Mouse (Mus musculus) hematopoietic multipotent progenitor cell, adult 10-12 weeks (in vitro differentiated cells): ENCODE measurements around the gene Rrm1. TPM values are rescaled to one million over a fixed set of nuclear protein-coding genes. Genes with fewer than 3 reads are reported as not detected.

Source experiments
- polyA plus RNA-seq: library from polyadenylated mRNA; stranded (reverse); fragments of >175 nt; gene quantifications from 2 replicates; pipeline ENCODE4 v1.2.3, GENCODE M21; 2012; ENCODE audit warnings: low replicate concordance

Rrm1 gene
- 5.3 and 39.2 TPM in 2 replicates for polyA plus RNA-seq

DNA sequence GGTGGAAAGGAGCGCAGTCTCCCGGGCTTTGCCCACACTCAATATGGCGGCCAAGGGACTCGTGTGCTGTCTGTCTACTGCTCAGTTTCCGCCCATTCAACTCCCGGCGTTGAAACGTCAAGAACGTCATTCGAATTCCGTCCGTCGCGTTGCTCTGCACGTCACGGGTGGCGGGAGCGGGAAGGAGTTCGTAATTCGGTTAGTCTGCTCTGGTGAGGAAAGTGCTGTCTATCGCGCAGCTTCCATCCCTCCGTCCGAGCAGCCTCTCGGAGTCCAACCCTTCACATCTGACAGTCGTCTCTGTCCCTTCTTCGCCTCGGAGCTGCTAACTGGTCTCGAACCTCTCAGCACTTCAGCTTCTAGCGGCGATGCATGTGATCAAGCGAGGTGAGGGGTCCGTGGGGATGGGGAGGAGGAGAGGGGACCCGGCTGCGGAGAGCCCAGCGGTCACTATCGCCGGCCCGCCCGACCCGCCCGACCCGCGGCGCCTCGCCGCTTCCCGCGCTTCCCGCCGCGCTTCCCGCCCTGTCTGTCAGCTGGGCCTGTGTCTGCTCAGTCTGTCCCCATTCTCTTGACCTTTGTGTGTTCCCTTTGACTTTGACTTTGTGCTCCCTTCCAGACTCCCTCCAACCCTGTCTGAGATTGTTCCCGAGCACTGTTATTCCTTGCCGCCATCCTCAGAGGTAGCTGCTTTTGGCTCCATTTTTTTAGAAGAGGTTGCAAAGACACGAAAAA is at the start of gene Rrm1:
TSS of gene Rrm1 (plus strand) at position 39 of the 735 bp plus-strand sequence.

DNA sequence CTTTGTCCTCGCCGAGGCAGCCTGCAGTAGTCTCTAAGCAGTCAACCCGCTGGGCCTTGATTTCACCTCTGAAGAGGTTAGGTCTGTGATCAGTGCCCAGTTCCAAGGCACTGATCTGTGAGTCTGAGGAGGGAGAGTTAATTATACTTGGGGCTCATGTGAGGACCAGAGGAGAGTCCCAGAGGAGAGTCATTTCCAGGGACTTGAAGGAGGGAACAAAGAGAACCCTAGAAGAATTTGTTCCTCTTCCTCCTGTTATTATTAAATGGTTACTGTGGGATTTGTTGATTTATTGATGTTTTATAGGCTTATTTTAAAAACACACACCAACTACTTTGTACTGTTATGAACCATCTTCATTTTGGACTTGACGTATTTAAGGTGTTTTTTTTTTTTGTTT is 40.1 kb downstream of the Rrm1 start, which contains the start of gene Olfr543:
TSS of gene Olfr543 (minus strand) at position 101 of the 400 bp plus-strand sequence.

DNA sequence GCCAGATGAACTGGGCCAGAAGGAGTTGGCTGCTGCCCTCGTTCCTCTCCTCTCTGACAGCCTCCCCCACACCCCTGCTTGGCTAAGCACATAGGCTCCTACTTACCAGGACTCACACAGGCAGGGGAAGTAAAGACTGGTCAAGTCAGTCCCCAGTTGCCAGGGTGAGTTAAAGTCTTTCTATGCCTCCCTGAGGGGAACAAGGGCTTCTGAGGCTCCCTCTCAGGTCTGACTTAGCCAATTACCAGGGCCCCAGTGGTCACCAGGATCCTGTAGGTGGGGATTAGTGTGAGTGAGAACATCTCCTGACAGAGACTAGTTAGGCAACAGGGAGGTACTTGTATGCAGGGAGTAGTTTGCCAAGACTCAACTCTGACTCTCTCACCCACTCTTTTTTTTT is 46.7 kb downstream of the Rrm1 start, which contains the start of gene Olfr544:
TSS of gene Olfr544 (minus strand) at position 153 of the 400 bp plus-strand sequence.

DNA sequence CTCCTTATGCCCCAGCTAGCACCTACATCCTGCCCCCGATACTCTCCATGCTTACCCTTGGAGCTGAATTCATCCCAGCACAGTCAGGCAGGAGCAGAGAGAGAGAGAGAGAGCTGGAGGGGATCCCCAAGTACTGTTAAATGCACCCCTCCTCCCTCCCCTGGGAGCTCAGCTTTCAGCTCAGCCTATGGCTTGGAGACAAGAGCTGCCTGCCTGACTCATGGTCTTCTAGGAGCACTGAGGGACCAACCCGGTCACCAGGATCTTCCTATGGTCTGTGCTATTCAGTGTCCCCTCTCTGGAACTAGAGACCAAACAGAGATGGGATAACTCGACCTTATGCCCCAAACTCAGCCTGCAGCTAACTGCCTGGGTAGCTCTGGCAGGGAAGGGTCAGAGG is 58.0 kb downstream of the Rrm1 start, which contains the start of gene Olfr545:
TSS of gene Olfr545 (minus strand) at position 101 of the 400 bp plus-strand sequence.

Other genes with a start within 250 kb of the Rrm1 start
- gene Nup98, start 231.5 kb upstream of the Rrm1 start, polyA plus RNA-seq: 3.2 and 6.2 TPM in 2 replicates
- 18.8 and 20.8 TPM in 2 replicates for gene Pgap2, start 231.5 kb upstream of the Rrm1 start, polyA plus RNA-seq
- gene Rhog, start 185.6 kb upstream of the Rrm1 start, polyA plus RNA-seq: 184 and 319 TPM in 2 replicates
- 56.1 and 72.6 TPM in 2 replicates for gene Stim1, start 173.9 kb upstream of the Rrm1 start, polyA plus RNA-seq
- not detected in 2 replicates for gene Olfr543, start 40.0 kb downstream of the Rrm1 start, polyA plus RNA-seq
- gene Olfr544, start 46.6 kb downstream of the Rrm1 start, polyA plus RNA-seq: not detected in 2 replicates
- gene Olfr545, start 57.9 kb downstream of the Rrm1 start, polyA plus RNA-seq: not detected in 2 replicates
- not detected in 2 replicates for gene Olfr547, start 93.1 kb downstream of the Rrm1 start, polyA plus RNA-seq
- not detected in 2 replicates for gene Olfr548-ps1, start 99.2 kb downstream of the Rrm1 start, polyA plus RNA-seq
- not detected in 2 replicates for gene Olfr549, start 108.2 kb downstream of the Rrm1 start, polyA plus RNA-seq
- 11.8 and 24.5 TPM in 2 replicates for gene Trim21, start 123.8 kb downstream of the Rrm1 start, polyA plus RNA-seq
- not detected in 2 replicates for gene Olfr550, start 129.7 kb downstream of the Rrm1 start, polyA plus RNA-seq
- gene Olfr551, start 150.2 kb downstream of the Rrm1 start, polyA plus RNA-seq: not detected in 2 replicates
- gene Olfr552, start 156.1 kb downstream of the Rrm1 start, polyA plus RNA-seq: not detected in 2 replicates
- not detected in 2 replicates for gene Olfr553, start 176.5 kb downstream of the Rrm1 start, polyA plus RNA-seq
- not detected in 2 replicates for gene Olfr554, start 196.7 kb downstream of the Rrm1 start, polyA plus RNA-seq
- gene Olfr555, start 217.1 kb downstream of the Rrm1 start, polyA plus RNA-seq: not detected in 2 replicates
- gene Olfr556, start 223.2 kb downstream of the Rrm1 start, polyA plus RNA-seq: not detected in 2 replicates
- 5.2 and 5.8 TPM in 2 replicates for gene Trim68, start 245.6 kb downstream of the Rrm1 start, polyA plus RNA-seq